Mouse (Mus musculus): ENCODE measurements at regions not wholly inside any gene's neighbourhood (a gene's known extent, or its start where the extent isn't known, plus 50 kb on each side); places are given as distances from the start of the nearest gene placed in this dataset.
"Not testable (repeated sequence)": the region's sequence is repeated elsewhere in the genome, so short reads cannot be mapped to it uniquely, and the experiment has no call there.

DNA sequence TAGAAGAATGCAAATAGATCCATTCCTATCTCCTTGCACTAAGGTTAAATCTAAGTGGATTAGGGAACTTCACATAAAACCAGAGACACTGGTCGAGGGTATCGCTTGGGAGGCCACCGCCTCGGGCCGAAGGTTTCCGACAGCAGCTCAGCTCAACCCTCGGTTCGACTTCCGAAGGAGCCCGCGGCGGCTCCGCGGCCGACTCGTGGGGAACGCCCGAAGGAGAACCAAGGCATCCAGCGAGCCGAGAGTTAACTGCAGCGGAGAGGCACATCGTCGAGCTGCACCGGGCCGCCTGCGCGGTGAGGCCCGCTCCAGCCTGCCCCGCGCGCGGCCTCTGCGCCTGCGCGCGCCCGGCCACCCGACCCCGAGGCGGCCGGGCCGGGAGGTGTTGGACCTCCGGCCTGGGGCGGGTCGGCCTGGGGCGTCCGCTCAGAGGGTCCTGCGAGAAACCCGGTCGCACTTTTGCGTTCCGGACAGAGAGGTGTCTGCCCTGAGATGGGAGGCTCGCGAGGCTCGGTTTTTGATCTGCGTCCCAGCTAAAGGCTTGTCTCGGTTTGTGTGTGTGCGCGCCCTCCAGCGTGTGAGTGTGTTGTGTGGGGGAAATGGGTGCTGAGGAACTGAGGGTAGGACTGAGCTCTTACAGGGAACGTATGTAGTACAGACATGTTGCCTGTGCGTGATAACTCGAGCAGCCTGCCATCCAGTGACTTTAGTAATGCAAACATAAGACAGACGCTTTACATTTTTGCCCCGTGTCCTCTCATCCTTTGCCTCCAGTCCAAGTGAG lies 50.9 kb upstream of the Vmn2r9 start:
- H3K9me3 ChIP-seq (replicated peaks; ENCODE audit: low read length); H3K4me3 ChIP-seq (replicated peaks; ENCODE audit: low read depth, low read length); H3K36me3 ChIP-seq (ENCODE audit: insufficient read depth, low read length); H3K9ac ChIP-seq (ENCODE audit: low read depth, low read length); H3K4me1 ChIP-seq (replicated peaks; ENCODE audit: insufficient read depth, low read length); H3K27me3 ChIP-seq (ENCODE audit: insufficient read depth, low read length); DNase-seq (ENCODE audit: low spot score); H3K27ac ChIP-seq: not testable (repeated sequence)
- WGBS, result 3% methylated on average over 23 of the region's 65 CpGs
- H3K4me2 ChIP-seq (ENCODE audit: low read length), result peak overlapping the region; percentile 27
- ATAC-seq (replicated peaks; ENCODE audit: low FRiP score, low read depth), result peak; percentile 97
